Mouse (Mus musculus) cortical plate, adult 2 months (tissue): ENCODE results near the gene Tmem212.

Experiments
- CTCF ChIP-seq: fragments of 200-500 bp; IDR thresholded peaks from 2 replicates; pipeline ENCODE4 v1.5.1; 2011; ENCODE audit warnings: mild to moderate bottlenecking, control low read depth, low read length; ENCODE audit not compliant: insufficient read depth; ENCODE audit errors: extremely low read depth
- POLR2A ChIP-seq: fragments of 200-500 bp; IDR thresholded peaks from 2 replicates; pipeline ENCODE4 v1.6.1; 2011; ENCODE audit warnings: mild to moderate bottlenecking, low read length, control low read depth; ENCODE audit not compliant: insufficient read depth; ENCODE audit errors: extremely low read depth

DNA sequence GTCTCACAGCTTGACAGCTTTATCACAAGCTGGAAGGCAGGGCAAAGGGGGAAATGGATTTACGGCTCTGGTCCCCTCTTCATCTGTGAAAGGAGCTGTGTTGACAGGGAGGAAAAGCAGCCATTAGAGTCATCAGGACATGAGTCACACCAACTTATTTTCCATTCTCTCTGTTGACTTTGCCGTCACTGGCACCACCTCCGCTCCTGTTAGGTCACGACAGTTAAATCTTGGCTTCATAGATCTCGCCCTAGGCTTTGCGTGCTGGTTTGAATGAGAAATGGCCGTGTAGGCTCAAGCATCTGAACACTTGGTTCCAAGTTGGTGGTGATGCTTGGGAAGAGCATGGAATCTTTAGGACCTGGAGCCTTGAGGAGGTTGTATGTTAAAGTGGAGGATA lies 9.6 kb downstream of the Tmem212 start:
- no peak for TF ChIP-seq POLR2A
- TF ChIP-seq CTCF, result no peak
